1 mouse cellular context compared by ENCODE assay signal in the genomic region with DNA sequence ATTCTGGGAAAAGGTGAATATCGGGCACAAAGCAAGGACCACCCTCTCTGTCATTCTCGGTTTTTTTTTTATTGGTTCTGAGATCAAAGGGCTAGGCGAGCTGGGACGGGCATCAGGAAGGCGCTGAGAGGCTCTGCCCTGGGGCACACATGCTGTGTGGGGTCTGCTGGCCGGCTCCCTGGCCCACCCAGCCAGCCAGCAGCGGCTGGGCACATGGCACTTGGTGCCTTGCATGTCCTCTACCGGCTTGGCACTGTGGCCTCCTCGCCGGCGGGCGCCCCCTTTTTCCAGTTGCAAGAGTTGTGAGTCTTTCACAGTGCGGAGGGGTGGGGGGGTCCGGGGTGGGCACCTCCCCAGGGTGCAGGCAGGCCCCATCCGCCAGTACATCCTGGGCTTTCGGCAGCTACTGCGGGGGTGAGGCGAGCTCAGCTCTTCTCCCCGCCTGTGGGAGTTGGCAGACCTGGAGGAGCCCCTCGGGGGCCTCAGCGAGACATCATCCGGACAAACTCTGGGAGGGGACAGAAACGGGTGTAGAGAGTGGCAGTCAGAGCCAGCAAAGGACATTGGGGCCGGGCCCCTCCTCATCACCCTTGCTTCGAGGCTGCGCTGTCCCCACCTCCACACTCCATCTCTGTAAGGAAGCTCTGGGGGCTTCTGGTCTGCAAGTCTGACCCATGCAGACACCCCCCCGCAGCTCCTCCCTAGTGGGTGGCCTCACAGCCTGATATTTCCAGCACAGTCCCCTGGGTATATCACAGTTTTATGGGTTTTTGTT.
TF ChIP-seq lines count a peak whose summit lies in the region.

No protein-coding gene starts in this region.

TF ChIP-seq in ES-E14, 5 proteins besides CTCF, POLR2A, EP300 and RAD21 (continued from another document):
- TF ChIP-seq ZC3H11A (IDR thresholded peaks at IDR 0.05; ENCODE audit: borderline replicate concordance, low read depth, low read length) (no peak), MAFK (IDR thresholded peaks at IDR 0.05; ENCODE audit: insufficient read depth, low read depth, low read length) (no peak)
